Mouse (Mus musculus) monocyte, adult 2 months (primary cell): Measurements from ENCODE around the gene Ankdd1b.
A peak's percentile ranks its signal among the peaks of the same experiment; 100 is the strongest.

Experiments
- DNase-seq, 2 experiments: peaks; one replicate each; pipeline ENCODE4 v3.0.0; 2022; ENCODE audit warnings: low spot score in 2 of 2, low read depth in 1 of 2

Ankdd1b gene

DNA sequence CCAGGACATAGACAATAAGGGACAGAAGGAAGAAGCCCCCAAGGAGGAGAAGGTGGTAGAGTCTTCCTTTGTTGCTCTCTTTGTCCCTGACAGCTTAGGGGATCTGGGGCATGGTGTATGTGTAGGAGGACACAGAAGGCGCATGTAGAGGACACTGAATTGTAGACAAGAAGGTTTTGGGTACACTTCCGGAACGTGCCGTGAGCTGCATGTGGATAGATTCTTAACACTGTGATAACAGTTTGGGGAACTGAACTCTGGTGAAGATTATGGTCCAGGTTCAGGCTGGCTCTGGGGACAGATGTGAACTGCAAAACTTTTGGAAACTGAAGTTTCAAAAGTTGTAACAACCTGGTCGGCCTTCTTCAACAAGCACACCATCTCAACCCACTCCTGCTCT is 13.4 kb downstream of the Ankdd1b start:
- DNase-seq, result no peak

- DNase-seq, result no peak
Observed at GRCm38 (mm10) chr13:96454288-96454687, 16.7 kb downstream of the Ankdd1b start.

DNA sequence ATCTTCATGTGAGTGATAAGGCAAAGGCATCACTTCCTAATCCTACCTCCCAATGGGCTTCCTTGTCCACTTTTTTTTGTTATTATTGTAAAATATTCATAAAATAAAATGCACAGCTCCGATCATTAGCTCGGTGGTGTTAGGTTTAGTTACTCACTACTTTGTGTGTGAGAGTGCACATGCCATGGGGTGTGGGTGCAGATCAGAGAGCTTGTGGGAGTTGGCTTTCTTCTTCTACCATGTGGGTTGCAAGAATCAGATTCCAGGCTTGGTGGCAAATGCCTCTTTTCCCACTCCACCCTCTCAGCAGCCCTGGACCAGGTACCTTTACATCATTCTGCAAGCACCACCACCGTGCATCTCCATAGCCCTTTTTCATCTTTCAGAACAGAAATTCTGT is 18.4 kb downstream of the Ankdd1b start:
- DNase-seq, result no peak

- DNase-seq, result no peak
Observed at GRCm38 (mm10) chr13:96451386-96452140, 19.4 kb downstream of the Ankdd1b start.

DNA sequence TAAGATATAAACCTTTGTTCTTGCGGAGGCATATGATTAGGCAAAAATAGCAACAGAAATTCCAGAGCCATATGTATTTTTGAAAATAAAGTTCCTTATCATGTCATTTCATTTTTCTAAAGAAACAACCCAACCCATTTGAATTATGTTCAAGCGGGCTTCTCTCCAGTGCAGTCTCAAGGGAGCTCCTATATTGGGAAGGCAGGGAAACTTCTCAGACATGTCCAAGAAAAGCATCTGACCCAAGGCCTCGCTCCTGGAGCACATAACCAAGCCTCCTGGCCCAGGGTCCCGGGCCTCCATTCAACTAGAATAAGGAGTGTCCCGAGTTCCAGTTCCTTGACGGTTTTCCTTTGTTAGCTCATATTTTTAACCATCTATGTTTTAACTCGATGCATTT is 20.1 kb downstream of the Ankdd1b start:
- DNase-seq, result no peak

DNA sequence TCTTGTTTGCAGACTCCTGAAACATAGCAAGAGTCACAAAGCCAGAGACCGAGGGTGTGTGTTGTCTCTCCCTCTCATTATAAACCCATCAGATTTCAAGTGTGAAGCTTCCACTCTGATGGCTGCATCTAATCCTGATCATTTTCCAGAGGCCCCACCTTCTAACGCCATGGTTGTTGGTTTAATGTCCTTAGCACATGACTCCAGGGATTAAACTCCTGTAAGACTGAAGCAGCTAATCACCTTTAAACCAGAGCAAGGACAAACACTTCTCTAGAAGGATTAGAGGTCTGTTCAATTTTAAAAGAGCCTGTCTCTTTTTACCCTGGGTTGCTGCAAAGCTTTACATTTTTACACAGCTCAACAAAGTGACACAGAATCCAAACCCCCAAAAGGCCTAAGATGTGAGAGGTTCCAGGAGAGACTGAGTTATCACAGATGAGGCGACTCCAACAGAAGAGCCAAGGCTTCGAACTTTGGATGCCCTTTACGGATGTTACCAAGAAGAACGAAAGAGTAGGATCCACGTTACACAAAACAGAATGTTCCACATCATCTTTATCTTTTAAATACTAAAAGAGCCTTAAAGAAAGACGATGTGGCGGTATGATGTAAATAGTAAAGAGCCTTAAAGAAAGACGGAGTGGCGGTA is 20.7 kb downstream of the Ankdd1b start:
- no peak for DNase-seq

DNA sequence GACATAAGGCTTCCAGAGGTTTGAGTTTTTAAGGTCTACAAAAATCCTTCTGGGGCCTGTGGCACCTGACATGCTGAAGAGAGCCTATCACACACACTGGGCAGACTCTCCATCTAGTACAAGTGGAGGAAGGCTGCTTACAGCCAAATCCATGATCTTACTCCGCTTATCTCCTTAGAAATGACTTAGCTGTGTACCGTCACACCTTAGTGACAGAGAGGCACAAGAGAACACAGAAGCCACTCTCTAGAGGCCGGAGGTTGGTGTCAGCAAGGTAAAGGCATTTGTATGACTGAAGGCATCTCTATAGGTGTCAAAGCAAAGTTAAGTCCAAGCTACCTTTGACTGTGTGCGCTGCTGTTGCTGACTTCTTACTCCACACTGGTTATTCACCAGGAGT is 30.6 kb downstream of the Ankdd1b start:
- DNase-seq, result no peak

GRCm38 (mm10) chr13:96436921-96437320 is 34.1 kb downstream of the Ankdd1b start:
- DNase-seq, result no peak

DNA sequence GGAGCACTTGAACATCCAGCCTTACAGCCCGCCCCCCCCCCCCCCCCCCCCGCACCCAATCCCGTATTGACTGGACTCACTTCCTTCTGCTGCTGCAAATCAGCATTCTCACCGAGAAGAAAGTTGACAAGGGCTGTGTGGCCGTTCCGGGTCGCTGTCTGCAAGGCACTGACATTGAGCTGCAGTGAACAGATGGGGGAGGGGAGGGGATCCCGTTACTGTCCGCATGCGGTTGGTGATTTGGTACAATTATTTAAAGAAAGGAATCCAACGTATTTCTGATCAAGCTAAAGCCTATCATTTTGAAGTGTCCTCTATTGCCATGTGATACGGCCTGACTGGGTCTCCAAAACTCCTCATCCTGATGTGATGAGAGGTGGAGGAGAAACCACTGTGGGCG is 35.2 kb downstream of the Ankdd1b start:
- DNase-seq, result no peak

- DNase-seq, result no peak
Observed at GRCm38 (mm10) chr13:96434899-96435331, 36.1 kb downstream of the Ankdd1b start.

- DNase-seq, result no peak
Observed at GRCm38 (mm10) chr13:96433648-96434190, 37.3 kb downstream of the Ankdd1b start.

DNA sequence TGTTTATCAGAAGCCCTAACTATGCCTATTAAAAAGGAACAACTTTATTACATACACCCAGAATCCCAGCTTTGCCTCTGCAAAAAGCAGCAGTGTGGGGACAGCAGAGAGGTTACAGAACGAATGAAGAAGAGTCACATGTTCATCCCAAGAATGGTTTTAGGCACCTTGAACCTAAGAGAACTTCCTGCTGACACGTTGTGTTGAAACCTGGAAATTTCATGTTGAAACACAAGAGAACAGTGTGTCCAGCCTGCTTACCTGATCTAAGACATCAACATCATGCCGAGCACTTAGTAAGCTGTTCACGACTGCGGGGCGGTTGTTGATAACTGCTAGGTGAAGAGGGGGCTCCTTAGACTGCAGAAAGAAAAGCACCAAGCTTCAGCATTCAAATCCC is 38.0 kb downstream of the Ankdd1b start:
- DNase-seq, result no peak

DNA sequence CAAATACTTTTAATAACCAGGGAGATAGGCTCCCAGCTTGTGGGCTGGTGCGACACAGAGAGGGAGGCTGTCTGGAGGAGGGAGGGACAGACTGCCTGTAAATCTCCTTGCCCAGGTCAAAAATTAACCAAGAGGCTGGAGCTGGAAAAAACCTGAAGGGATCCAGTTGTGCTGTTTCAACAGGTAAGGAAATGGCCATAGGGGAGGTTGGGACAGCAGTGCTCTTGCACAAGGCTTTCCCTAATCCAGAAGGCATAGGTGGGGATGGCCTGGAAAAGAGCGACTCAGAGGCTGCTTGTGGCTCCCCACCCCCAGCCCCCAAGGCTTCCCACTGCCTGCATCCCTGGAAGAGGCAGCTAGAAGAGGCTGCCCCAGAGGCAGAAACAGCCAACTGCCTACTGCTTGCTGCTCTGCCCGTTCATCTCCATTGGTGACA is 38.6 kb downstream of the Ankdd1b start:
- DNase-seq, result no peak

GRCm38 (mm10) chr13:96431595-96432156 is 39.3 kb downstream of the Ankdd1b start:
- DNase-seq, result peak; percentile 6 to 62

DNA sequence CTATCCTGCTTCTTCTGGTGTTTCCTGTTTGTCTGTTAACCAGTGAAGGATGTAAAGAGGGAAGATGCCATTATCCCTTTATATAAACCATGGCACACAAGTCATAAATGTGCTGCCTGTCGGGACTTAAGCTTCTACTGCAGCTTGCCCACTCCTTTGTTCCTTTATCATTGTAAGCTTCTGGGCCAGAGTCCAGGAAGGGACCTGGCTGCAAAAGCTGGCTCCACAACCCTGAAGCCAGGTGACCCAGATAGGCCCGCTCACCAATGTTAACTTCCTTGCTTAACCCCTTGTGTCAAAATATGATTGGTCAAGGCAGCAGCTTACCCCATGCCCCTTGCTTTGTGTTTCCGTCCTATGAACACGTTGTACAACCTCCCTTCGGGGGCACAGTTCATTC is 42.5 kb downstream of the Ankdd1b start:
- no peak for DNase-seq

DNA sequence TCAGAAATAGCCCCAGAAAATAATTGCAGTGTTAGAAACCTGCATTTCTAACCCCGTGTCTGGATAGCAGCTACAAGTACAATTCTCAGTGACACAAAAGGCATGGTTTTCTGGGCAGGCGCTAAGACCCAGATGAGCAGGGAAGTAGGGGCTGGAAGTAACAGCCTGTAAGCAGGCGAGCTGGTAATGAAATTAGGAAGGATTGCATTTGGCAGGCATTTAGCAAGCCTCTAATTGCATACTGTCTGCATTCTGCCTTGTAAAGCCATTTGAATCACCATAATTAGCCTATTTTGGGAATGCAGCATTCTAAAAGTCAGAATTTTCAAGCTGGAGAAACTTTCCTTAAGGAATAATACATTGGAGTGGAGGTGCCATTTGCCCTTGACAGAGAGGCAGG is 45.0 kb downstream of the Ankdd1b start:
- DNase-seq, result no peak

GRCm38 (mm10) chr13:96424496-96425274 is 46.3 kb downstream of the Ankdd1b start:
- DNase-seq, result no peak

- no peak for DNase-seq
Observed at GRCm38 (mm10) chr13:96421230-96421629, 49.8 kb downstream of the Ankdd1b start.

- no peak for DNase-seq
Observed at GRCm38 (mm10) chr13:96418487-96418886, 52.5 kb downstream of the Ankdd1b start.

DNA sequence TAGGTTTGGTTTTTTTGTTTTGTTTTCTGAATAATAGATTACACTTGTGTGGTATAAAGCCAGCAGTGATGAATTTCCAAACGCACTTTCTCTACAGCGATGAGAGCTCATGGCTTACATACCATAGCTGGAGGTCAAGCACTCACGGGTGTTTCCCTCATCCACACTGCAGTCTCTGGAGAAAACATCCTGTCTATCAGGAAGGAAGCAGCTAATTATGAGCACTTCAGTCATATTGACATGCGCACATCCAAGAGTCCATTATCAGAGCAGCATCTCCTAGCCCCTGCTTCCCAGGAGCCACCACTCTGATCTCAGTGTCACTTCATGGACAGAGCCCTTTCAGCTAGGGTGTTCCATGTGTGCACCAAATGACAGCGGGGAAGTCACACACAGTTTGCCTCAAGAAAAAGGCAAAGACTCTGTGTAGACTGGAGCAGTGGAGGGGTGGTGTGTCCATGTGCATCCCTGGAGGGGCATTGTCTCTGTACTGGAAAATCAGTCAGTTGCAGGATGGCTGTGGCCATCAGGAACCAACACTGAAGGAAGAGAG is 53.7 kb downstream of the Ankdd1b start:
- DNase-seq, result no peak

GRCm38 (mm10) chr13:96416380-96416779 is 54.6 kb downstream of the Ankdd1b start:
- DNase-seq, result no peak
